Mouse (Mus musculus): ENCODE measurements around the gene Tmem169. TPM values are rescaled to one million over a fixed set of nuclear protein-coding genes. Genes with fewer than 3 reads are reported as not detected.

Gene Tmem169
- total and polyA plus RNA-seq, 2 experiments from 2014 or later, result 35.2 to 38.8 TPM

- Histone ChIP-seq H3K9me3 (ENCODE audit: low read length) (no peaks in the 10 kb centered on the region), H3K4me3 (ENCODE audit: low read depth, low read length) (peak overlapping the region; percentile 40), H3K9ac (peak overlapping the region; percentile 67), H3K36me3 (ENCODE audit: insufficient read depth) (no peaks in the 10 kb centered on the region), H3K27ac (ENCODE audit: low read depth, low read length) (peak overlapping the region; percentile 85), H3K4me1 (ENCODE audit: insufficient read depth) (peaks cover 9% of the 10 kb centered on the region; the same call in 1 of the 2 replicates), H3K4me2 (ENCODE audit: low read depth) (peak overlapping the region; percentile 59), H3K27me3 (ENCODE audit: insufficient read depth, low read length) (no peaks in the 10 kb centered on the region)
- DNase-seq (peak; percentile 81), ATAC-seq (peak; percentile 83)
- 0 out of 2 replicates have a peak, but pooled peaks have one; percentile 38 for TF ChIP-seq CTCF (IDR thresholded peaks at IDR 0.05; ENCODE audit: low read depth)
- 3% methylated on average over 15 of the region's 15 CpGs for WGBS
Observed at GRCm38 (mm10) chr1:72255062-72255853, 28.9 kb upstream of the Tmem169 start.

- Histone ChIP-seq H3K36me3 (ENCODE audit: insufficient read depth) (no peaks in the 10 kb centered on the region), H3K27me3 (ENCODE audit: insufficient read depth, low read length) (no peaks in the 10 kb centered on the region), H3K9ac (peak overlapping the region; percentile 67), H3K4me2 (ENCODE audit: low read depth) (peak overlapping the region; percentile 59), H3K4me1 (ENCODE audit: insufficient read depth) (peaks cover 9% of the 10 kb centered on the region; the same call in 1 of the 2 replicates), H3K4me3 (ENCODE audit: low read depth, low read length) (peak overlapping the region; percentile 40), H3K27ac (ENCODE audit: low read depth, low read length) (peak overlapping the region; percentile 85), H3K9me3 (ENCODE audit: low read length) (no peaks in the 10 kb centered on the region)
- DNase-seq, result peak; percentile 72
- 12% methylated on average over 11 of the region's 11 CpGs for WGBS
- no peak for ATAC-seq
- no peak for TF ChIP-seq CTCF (IDR thresholded peaks at IDR 0.05; ENCODE audit: low read depth)
Observed at GRCm38 (mm10) chr1:72255854-72256175, 28.4 kb upstream of the Tmem169 start.

GRCm38 (mm10) chr1:72256381-72257256 lies 27.6 kb upstream of the Tmem169 start:
- DNase-seq (peak; percentile 38), ATAC-seq (no peak)
- H3K9me3 ChIP-seq (ENCODE audit: low read length), result no peaks in the 10 kb centered on the region
- peak overlapping the region; percentile 85 for H3K27ac ChIP-seq (ENCODE audit: low read depth, low read length)
- H3K4me3 ChIP-seq (ENCODE audit: low read depth, low read length), result peak overlapping the region; percentile 40
- H3K9ac ChIP-seq, result 0 out of 2 replicates have a peak overlapping the region, but pooled peaks have one; percentile 67
- H3K4me1 ChIP-seq (ENCODE audit: insufficient read depth), result peaks cover 9% of the 10 kb centered on the region; the same call in 1 of the 2 replicates
- peak overlapping the region; percentile 59 for H3K4me2 ChIP-seq (ENCODE audit: low read depth)
- 73% methylated on average over 9 of the region's 9 CpGs for WGBS
- TF ChIP-seq CTCF (IDR thresholded peaks at IDR 0.05; ENCODE audit: low read depth), result peak; percentile 24
- H3K27me3 ChIP-seq (ENCODE audit: insufficient read depth, low read length), result no peaks in the 10 kb centered on the region
- H3K36me3 ChIP-seq (ENCODE audit: insufficient read depth), result no peaks in the 10 kb centered on the region

- ATAC-seq (no peak), DNase-seq (no peak)
- H3K4me3 ChIP-seq (ENCODE audit: low read depth, low read length), result no peak overlapping the region
- no peak for TF ChIP-seq CTCF (IDR thresholded peaks at IDR 0.05; ENCODE audit: low read depth)
- H3K4me1 ChIP-seq (ENCODE audit: insufficient read depth), result no peaks in the 10 kb centered on the region
- H3K9me3 ChIP-seq (ENCODE audit: low read length), result no peaks in the 10 kb centered on the region
- no peaks in the 10 kb centered on the region; the same call in 1 of the 2 replicates for H3K36me3 ChIP-seq (ENCODE audit: insufficient read depth)
- WGBS, result 92% methylated on average over 3 of the region's 3 CpGs
- no peak overlapping the region for H3K27ac ChIP-seq (ENCODE audit: low read depth, low read length)
- H3K27me3 ChIP-seq (ENCODE audit: insufficient read depth, low read length), result no peaks in the 10 kb centered on the region
- no peak overlapping the region for H3K4me2 ChIP-seq (ENCODE audit: low read depth)
- no peak overlapping the region for H3K9ac ChIP-seq
Observed at GRCm38 (mm10) chr1:72263099-72263498, 21.1 kb upstream of the Tmem169 start.

- ATAC-seq (no peak), DNase-seq (no peak)
- WGBS, result 73% methylated on average over 3 of the region's 3 CpGs
- H3K27ac ChIP-seq (ENCODE audit: low read depth, low read length), result no peak overlapping the region
- no peaks in the 10 kb centered on the region for H3K36me3 ChIP-seq (ENCODE audit: insufficient read depth)
- no peak for TF ChIP-seq CTCF (IDR thresholded peaks at IDR 0.05; ENCODE audit: low read depth)
- H3K4me2 ChIP-seq (ENCODE audit: low read depth), result no peak overlapping the region
- no peaks in the 10 kb centered on the region for H3K27me3 ChIP-seq (ENCODE audit: insufficient read depth, low read length)
- H3K4me1 ChIP-seq (ENCODE audit: insufficient read depth), result no peaks in the 10 kb centered on the region
- no peak overlapping the region for H3K4me3 ChIP-seq (ENCODE audit: low read depth, low read length)
- no peaks in the 10 kb centered on the region for H3K9me3 ChIP-seq (ENCODE audit: low read length)
- no peak overlapping the region for H3K9ac ChIP-seq
Observed at GRCm38 (mm10) chr1:72278085-72278484, 6.1 kb upstream of the Tmem169 start.

GRCm38 (mm10) chr1:72282604-72283003 lies 1.6 kb upstream of the Tmem169 start:
- Histone ChIP-seq H3K4me2 (ENCODE audit: low read depth) (no peak overlapping the region), H3K9ac (no peak overlapping the region), H3K36me3 (ENCODE audit: insufficient read depth) (no peaks in the 10 kb centered on the region), H3K4me1 (ENCODE audit: insufficient read depth) (peaks cover 14% of the 10 kb centered on the region), H3K9me3 (ENCODE audit: low read length) (no peaks in the 10 kb centered on the region), H3K27ac (ENCODE audit: low read depth, low read length) (no peak overlapping the region), H3K27me3 (ENCODE audit: insufficient read depth, low read length) (no peaks in the 10 kb centered on the region), H3K4me3 (ENCODE audit: low read depth, low read length) (no peak overlapping the region)
- DNase-seq (no peak), ATAC-seq (no peak)
- WGBS, result 89% methylated on average over 1 of the region's 1 CpGs
- no peak for TF ChIP-seq CTCF (IDR thresholded peaks at IDR 0.05; ENCODE audit: low read depth)
